Mouse (Mus musculus): ENCODE measurements around the gene Mgme1.
A peak's percentile ranks its signal among the peaks of the same experiment; 100 is the strongest.

The Mgme1 gene

GRCm38 (mm10) chr2:144264398-144265119, 5.9 kb upstream of the Mgme1 start:
- no peak for DNase-seq (ENCODE audit: inconsistent ontology term)

GRCm38 (mm10) chr2:144265120-144265488, 5.4 kb upstream of the Mgme1 start:
- DNase-seq (ENCODE audit: inconsistent ontology term) = no peak

DNA sequence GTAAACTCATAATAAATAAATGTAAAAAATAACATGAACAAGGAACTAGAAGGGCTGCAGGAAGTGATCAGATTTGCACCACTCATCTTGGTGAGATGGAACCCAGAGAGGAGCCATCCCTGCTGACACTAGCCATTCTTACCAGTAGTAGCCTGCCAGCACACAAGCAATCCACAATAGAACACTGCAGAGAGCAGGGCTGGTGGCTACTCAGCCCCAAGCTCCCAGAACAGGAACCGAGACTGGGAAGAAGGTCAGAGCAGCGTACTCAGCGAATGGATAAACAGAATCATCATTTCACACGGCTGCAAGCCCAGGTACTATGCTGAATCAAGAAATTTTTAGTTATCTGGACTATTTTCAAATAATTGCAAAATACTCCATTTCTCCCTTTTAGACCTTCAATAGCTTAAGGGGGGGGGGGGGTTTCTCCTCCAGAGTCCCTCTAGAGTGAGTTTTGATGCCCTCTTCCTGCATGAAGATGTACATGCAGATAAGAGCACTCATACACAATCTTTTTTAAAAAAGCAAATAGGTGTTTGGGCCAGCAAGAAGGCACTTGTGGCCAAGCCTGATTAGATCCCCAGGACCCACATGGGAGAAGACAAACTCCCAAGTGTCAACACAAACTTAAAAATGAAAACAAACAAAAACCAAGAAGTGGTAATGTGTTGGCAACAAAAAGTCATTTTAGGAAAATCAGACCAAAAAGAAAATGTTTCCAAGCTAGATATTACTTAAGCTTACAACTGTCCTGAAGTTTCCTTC, 4.4 kb upstream of the Mgme1 start:
- DNase-seq (ENCODE audit: inconsistent ontology term) = no peak

- DNase-seq (ENCODE audit: inconsistent ontology term) = no peak
Observed at GRCm38 (mm10) chr2:144267004-144267730, 3.3 kb upstream of the Mgme1 start.

GRCm38 (mm10) chr2:144267731-144268015, 2.8 kb upstream of the Mgme1 start:
- peak; percentile 36 for DNase-seq (ENCODE audit: inconsistent ontology term)

- DNase-seq (ENCODE audit: inconsistent ontology term) = no peak
Observed at GRCm38 (mm10) chr2:144268446-144269305, 1.8 kb upstream of the Mgme1 start.

- DNase-seq (ENCODE audit: inconsistent ontology term) = no peak
Observed at GRCm38 (mm10) chr2:144269306-144269650, 1.2 kb upstream of the Mgme1 start.

DNA sequence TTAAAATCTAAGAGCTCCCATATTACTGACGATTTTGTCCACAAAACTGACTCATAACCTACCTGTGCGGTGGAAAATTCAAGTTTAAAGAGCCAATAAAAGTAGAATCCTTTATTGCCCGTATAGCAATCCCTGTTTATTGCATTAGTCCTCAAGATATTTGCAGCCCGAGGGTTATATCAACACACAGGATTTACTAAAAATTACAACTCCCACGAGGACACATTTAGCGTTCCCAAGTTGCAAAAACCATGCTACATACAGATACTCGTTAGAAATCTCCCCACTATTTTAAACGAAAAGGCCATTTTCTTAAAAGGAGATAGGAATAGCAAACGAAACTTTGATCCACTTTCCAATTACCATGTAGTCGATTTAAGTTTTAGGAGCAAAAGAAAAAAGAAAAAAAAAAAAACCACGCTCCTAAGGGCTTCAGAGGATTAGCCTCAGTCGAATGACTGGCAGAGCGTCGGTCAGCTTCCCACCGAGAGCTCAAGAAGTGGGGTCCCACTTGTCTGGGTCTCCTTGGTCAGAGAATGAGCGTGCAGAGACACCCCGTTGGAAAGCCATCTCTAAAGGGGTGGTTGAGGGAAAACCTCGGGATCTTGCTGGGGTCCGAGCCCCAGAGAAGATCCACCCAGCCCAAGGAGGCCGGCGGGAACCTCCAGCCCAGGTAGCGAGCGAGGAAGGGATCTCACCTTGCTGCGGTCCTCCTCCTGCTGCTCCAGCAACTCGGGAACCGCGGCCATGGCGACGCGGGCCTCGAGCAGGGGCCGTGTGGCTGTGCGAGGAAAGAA, 586 bp upstream of the Mgme1 start:
- no peak for DNase-seq (ENCODE audit: inconsistent ontology term)

GRCm38 (mm10) chr2:144272088-144272487, 1.6 kb downstream of the Mgme1 start:
- no peak for DNase-seq (ENCODE audit: inconsistent ontology term)

GRCm38 (mm10) chr2:144274741-144275140, 4.3 kb downstream of the Mgme1 start:
- DNase-seq (ENCODE audit: inconsistent ontology term) = no peak

DNA sequence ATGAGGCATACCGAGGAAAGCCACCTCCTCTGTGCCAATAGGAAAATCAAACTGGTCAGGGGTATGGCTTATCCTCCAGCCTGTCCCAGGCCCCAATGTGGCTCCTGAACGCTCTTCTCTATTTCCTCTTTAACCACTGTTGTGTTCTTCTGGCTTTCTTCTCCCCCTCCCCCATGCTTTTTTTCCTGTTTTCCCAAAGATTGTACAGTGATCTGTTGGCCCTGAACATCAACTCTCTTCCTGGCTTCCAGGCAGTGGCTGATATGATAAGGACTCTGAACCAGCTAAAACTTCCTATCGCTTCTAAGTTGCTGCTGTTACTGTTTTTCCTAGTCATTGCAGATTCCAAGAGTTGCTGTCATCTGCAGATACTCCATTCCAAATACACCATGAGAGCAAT, 6.4 kb downstream of the Mgme1 start:
- DNase-seq (ENCODE audit: inconsistent ontology term) = no peak

- DNase-seq (ENCODE audit: inconsistent ontology term) = no peak
Observed at GRCm38 (mm10) chr2:144279742-144280141, 9.3 kb downstream of the Mgme1 start.

- no peak for DNase-seq (ENCODE audit: inconsistent ontology term)
Observed at GRCm38 (mm10) chr2:144280568-144280967, 10.1 kb downstream of the Mgme1 start.

- no peak for DNase-seq (ENCODE audit: inconsistent ontology term)
Observed at GRCm38 (mm10) chr2:144281417-144281816, 11.0 kb downstream of the Mgme1 start.

DNA sequence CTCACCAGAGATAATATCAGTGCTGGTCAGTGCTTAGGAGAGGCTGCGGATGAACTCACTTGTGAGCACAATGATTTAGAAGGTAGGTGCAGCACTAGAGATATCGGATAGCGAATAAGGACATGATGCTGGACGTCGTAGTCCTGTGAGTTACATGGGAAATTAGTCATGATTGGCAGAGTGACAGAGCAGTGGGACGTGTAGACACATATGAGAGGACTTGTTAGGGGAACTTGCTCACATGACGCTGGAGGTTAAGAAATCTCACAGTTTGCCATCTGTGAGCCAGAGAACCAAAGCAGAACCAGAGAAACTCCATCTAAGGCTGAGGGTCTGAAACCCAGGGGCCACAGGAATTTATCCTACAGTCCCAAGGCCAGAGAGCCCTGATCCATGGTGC, 19.9 kb downstream of the Mgme1 start:
- DNase-seq (ENCODE audit: inconsistent ontology term) = no peak

DNA sequence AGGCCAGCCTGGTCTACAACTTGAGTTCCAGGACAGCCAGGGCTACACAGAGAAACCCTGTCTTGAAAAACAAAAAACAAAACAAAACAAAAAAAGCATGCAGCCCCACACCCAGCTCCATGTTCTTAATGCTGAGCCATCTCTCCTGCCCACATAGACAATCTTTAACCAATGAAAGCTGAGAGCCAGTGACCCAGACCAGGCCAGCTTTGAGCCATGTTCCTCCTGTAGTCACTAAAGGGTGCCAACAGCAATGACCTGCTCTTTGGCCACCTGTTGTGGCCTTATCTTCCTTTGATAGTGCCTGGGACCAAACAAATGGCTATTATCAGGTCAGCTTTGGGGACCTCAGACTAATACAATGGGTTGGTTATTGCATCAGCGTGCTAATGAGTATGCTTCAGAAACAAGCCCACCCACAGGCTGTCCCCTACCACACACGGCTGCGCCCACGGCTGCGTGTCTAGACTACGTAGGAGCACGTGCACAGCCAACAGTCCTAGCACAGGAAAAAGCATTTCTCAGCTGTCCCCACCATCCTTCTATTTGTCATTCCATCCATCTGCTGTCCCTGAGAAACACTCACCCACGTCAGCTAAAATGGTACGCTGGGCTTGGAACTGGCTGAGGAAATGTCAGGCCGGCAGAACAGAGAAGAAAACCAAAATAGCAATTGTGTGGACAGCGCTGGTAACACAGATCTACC, 21.3 kb downstream of the Mgme1 start:
- no peak for DNase-seq (ENCODE audit: inconsistent ontology term)

- no peak for DNase-seq (ENCODE audit: inconsistent ontology term)
Observed at GRCm38 (mm10) chr2:144295145-144295735, 24.8 kb downstream of the Mgme1 start.

GRCm38 (mm10) chr2:144299749-144300669, 29.5 kb downstream of the Mgme1 start:
- no peak for DNase-seq (ENCODE audit: inconsistent ontology term)

GRCm38 (mm10) chr2:144301101-144301500, 30.6 kb downstream of the Mgme1 start:
- no peak for DNase-seq (ENCODE audit: inconsistent ontology term)
